Mouse (Mus musculus): ENCODE results near the gene Psrc1. TPM values are rescaled to one million over a fixed set of nuclear protein-coding genes. Genes with fewer than 3 reads are reported as not detected.
A peak's percentile ranks its signal among the peaks of the same experiment; 100 is the strongest.

The Psrc1 gene
- total RNA-seq, 4 experiments from 2014 or later = 1.6 to 4.8 (median 3.0) TPM

DNA sequence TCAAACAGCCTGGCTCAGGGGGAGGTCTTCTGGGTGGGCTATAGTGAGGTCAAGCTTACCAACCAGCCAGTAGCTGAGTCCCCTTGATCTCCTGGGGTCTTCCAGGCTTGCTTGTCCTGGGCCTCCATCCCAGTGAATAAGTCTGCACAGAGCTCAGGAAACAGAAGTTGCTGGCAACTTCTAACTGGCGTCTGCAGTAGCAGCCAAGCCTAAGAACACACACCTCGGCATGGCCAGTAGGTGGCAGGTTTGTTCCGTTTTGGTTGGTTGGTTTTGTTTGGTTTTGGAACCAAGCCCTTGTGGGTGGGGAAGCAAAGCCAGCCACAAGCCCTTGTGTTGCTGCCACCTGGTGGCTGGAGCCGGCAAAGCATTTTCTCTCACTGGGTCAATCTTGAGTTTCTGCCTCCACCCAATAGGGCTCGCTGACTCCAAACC is 5.5 kb downstream of the Psrc1 start:
- DNase-seq = peak; percentile 89

DNA sequence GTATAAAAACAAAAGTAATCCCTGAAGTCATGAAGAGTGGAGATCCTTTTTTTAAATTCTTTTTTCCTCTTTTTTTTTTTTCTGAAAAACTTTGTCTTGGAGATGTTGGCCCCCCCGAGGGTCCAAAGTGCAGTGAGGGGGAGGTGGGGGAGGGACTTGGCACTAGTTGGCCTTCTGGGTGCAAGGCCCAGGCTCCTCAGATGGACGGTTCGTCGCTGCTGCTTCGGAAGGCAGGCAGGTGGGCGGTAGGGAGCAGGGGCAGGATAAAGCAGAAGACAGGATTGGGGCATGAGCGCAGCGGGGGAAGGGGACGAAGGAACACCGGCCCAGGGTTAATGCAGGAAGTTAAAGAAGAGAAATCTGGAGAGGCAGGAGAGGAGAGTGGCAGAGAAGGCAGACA is 8.7 kb downstream of the Psrc1 start:
- no peak for DNase-seq

DNA sequence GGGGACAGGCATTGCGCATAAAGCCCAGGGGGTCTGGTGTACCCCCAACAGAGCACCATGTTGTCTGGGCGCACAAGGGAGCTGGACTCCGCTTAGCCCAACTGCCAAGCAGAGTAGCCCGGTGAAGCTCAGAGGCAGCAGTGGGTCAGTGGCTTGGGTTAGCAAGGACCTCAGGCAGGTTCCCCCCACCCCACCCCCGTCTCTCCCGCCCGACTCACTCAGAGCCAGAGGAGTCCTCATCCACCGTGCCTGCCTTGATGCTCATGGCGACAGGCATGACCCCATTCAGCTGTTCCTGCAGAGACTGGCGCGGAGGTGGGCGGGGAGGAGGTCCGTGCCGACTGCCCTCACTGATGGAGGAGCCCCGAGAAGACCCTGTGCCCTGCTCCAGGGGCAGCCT is 9.2 kb downstream of the Psrc1 start:
- DNase-seq = no peak

DNA sequence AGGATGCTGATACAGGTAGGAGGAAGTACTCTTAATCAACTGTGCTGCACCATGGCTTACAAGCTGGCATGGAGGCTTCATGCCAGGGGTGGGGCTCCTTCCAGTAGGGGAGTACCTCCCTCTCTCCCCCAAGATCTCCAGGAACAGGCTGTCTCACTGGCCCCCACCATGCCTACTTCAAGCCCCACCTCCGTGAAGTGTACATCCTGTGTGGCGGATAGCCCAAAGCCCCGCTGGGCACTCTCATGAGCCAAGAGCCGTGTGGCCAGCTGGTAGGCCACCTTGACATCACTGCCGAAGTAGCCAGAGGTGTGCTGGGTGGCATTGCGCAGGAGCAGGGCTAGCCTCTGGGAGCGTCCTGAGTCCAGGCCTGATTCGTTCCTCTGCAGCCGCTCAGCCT is 14.6 kb downstream of the Psrc1 start:
- no peak for DNase-seq

DNA sequence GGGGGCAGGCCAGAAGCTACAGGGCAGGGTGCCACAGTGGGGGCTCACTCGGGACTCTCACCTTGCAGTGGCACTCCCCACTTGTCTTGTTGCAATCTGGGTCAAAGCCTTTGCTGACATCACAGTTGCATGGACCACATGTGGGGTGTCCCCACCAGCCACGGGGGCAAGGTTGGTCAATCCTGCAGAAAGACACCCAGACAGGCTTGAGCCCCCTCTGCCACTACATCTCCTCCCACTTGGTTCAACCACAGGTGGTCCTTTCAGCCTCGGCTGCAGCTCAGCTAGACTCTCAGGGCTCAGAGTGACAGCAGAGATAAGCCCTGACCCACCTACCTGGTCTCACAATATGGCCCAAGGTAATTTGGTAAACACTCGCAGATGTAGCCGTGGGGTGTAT is 16.8 kb downstream of the Psrc1 start:
- no peak for DNase-seq

DNA sequence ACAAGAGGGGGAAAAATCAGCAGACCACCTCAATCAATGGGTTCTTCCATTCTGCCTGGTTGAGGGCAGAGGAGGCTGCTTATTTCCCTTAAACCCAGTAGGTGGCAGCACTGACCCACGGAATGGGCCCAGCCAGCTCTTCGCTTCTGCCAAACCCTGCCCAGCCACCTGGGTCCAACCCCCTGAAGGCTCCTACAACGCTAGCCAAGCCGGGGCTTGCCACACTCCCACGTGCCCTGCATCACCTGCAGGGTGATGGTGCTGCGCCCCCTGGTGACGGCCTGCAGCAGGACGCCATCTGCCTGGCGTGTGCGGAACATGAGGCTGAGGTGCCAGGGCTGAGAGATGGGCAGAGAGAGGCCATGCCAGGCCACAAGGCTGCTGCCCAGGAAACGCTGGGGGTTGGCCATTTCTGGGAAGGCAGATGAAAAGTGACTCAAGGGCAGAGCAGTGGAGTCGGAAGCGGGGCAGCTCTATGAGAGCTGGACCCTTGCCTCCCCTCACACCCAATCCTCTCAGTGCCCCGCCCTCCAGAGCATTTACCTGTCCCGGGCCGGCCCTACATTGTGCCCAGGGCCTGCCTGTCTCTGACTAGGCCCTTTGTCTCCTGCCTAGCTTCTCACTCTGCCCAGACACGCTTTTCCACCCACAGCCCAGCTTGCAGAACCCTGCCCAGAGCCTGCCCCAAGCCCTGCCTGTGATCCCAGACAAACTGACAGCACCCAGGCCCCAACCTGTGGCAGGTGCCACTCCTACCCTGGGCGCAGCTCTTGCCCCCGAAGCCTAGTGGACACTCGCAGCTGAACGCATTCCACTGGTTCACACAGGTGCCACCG is 18.3 kb downstream of the Psrc1 start:
- DNase-seq = peak; percentile 86

DNA sequence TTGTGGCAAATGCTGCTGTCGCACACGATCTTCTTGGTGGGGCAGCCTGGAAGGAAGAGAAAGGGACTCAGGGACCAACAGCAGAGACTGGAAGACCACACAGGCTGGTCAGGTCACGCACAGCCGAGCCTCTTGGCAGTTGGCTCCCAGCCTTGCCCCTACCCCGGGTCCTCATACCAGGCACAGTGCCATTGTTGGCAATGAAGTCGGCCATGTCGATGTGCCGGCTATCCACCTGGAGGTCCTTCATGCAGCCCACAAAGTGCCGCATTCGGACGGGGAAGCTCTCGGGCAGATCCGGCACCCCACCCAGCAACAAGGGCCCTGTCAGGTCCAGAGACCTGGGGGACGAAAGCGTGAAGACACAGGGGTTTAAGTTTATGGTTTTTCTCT is 18.9 kb downstream of the Psrc1 start:
- no peak for DNase-seq

DNA sequence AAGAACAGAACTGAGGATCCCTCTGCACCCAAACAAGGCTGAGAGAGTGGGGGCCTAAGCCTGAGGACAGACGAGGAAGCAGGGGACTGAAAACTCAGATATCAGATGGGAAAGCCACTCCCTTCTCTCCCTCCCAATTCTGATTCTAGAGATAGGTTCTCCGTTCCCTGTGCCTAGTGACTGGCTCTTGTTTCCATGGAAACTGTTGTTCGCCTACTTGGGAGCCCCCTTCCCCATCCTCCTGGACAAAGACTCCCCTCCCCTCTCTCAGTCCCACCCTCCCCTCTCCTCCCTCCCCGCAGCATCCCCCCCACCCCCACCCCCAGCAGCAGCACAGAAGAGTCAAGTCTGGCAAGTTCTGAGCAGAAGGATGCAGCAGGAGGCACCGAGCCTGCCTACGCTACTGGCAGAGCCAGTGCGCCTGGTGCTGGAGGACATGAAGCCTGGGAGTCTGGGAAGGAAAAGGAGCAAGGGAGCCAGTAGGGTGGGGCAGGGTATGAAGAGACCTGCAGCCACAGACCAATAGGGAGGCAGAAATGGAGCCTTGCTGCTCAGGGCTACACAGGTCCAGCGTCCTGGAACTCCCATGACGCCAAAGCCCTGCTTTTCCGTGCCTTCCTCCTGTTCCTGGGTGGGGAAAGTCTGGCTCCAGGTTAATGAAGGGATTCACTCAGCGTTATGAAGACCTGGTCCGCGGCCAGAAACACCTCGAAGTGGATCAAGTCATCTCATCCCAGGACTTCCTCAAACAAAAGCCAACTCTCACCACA is 22.1 kb downstream of the Psrc1 start:
- no peak for DNase-seq

DNA sequence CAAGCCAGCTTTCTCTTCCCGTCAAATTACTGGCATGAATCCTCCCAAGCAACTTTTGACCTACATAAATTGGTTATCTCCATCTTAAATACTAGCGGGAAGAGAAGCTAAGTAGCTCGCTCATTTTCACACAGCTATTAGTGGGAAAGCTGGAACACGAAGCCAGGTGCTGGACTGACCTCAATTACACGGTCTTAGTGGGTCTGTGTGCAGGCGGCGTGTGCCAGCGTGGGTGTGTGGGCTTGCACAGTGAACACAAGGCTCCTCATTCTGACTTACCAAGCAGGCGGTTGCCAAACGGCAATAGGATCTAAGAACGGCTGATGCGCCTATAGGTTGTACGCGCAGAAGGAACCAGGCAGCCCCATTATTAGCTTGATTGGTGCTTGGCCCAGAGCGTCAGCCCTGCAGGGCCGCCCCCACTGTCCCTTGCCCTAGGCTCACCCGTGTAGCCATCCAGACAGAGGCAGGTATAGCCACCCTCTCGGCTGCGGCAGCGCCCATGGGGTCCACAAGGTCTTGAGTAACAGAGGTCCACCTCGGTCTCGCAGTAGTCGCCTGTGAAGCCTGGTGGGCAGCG is 22.8 kb downstream of the Psrc1 start:
- no peak for DNase-seq

DNA sequence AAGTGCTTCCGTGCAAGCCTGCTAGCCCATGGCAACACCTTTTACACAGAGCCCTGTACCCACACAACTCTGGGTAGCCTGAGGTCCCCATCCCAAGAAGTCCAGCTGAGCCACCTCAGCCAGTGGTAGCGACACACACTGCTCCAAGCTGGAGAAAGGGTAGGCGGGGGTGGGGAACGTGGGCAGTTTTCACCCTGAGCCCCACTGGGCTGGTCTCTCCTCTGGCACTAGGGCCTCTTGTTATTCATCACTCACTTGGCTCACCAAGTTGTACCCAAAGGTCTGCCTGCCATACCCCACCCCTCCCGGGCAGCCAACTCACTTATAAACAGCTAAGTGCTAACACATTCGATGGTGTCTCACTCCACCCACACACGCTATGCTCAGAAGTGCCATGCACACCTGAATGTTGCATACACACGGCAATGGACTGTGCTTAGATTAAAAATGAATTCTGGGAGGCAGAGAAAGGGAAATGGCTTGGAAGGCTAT is 24.9 kb downstream of the Psrc1 start:
- no peak for DNase-seq

DNA sequence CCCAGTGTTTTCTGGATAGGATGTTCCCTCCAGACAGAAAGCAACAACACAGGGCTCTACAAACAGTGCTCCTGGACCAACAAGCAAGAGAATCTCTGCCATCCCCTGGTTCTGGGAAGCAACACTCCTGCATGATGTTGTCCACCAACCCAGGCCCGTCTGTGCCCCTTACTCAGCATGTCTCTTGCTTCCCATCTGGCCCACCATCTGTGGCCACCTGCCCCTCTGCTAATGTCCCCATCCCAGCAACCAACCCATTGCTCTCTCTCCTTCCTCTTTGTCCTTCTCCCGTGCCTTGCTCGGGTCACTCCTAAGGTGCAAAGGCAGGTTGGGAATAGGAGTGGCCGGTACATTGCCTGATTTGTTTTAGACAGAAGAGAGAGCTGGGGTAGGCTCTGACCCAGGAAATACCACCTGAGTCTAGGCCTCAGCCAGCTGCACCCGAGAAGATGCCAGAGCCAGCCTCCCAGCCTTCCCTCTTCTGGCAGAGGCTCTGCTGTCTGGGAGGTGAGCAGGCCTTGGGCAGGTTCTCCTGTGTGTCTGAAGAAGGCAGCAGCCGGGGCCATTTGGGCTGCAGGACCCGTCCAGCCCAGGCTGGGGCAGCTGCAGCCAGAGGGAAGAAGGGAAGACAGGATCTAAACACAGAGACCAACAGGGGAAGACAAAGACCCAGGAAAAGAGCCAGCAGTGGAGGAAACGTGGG is 26.2 kb downstream of the Psrc1 start:
- DNase-seq = no peak

DNA sequence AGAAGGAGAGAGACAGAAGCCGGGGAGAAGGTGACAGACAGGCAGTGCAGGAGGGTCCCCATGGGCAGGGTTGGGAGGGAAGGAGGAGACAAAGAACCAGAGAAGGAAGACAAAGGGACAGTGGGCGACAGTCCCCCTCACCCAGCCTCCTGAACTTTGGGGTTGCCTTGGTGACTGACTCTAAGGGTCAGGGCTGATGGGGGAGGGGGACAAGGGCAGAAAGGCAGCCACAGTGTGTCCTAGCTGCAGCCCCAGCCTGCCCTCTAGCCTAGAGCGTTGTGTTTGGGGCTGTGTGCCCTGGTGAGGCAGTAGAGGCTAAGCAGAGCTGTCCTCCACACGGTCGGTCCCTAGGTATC is 26.7 kb downstream of the Psrc1 start:
- no peak for DNase-seq

DNA sequence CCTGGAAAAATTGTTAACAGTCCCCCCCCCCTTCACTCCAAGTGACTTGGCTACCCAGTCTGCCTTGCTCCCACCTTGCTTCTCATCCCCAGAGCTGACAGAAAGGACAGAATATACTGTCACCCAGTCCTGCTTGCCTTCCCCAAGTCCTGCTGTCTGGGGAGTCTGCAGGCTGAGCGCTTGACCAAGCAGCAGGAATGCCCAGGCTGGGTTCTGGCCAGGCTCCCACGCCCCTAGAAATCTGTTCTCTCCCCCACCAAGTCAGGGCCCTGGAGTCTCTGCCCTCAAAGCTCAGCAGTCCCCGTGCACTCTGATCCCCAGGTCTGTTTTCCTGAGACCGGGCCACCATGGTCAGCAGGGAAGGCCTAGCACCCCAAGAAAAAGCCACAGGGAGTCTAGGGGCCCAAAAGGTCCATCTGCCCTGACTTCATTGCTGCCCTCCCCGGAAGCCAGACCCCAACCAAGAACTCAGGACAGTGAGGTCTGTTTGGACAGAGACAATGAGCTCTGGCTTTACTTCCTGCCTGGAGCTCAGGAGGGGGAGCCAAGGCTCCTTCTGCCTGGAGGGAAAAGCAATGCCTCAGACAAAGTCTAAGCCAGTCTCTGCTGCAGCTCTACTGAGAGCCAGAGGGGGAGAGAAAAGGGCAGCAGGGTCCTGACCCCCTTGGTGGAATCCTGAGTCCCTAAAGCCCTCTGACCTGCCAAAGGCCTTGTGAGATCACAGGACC is 27.6 kb downstream of the Psrc1 start:
- DNase-seq = no peak

DNA sequence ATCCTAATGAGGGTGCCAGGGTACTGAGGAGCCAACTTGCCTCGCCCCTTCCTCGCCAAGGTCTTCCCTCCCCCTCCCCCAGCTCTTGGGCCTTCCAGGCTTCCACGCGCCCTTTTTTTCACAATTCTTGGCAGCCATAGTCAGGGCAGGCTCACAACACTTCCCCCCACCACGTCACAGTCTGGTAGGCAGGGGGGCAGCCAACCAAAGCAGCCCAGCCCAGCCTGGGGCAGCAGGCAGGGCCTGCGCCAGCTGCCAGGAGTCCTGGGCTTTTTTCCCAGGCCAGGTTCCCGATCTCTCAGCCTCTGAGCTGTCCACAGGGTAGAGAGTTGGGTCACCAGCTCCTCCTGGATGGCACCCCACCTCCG is 28.1 kb downstream of the Psrc1 start:
- no peak for DNase-seq

DNA sequence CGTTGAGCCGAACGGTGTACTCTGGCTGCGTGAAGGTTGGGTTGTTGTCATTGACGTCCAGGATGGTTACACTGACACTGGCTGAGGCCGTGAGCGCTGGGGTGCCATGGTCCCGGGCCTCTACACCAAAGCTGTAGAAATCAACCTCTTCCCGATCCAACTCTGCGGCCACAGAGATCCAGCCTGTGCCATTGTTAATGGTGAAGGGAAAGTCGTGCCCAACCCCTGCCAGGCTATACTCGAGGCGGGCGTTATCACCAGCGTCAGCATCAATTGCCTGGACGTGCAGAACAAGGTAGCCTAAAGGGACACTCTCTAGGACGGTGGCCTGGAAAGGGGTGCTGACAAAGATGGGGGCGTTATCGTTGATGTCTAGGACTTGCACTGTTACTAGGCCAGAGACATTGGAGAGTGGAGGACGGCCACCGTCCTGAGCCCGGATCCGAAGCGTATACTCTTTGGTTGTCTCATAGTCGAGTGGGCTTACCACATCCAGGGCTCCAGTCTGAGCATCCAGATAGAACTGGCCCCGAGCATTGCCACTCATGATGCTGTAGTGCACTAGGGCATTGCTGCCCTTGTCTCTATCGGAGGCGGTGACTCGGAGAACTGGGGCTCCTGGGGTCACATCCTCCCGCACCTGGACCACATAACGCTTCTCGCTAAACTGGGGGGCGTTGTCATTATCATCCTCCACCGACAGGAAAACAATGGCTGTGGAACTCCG is 30.2 kb downstream of the Psrc1 start:
- DNase-seq = no peak

DNA sequence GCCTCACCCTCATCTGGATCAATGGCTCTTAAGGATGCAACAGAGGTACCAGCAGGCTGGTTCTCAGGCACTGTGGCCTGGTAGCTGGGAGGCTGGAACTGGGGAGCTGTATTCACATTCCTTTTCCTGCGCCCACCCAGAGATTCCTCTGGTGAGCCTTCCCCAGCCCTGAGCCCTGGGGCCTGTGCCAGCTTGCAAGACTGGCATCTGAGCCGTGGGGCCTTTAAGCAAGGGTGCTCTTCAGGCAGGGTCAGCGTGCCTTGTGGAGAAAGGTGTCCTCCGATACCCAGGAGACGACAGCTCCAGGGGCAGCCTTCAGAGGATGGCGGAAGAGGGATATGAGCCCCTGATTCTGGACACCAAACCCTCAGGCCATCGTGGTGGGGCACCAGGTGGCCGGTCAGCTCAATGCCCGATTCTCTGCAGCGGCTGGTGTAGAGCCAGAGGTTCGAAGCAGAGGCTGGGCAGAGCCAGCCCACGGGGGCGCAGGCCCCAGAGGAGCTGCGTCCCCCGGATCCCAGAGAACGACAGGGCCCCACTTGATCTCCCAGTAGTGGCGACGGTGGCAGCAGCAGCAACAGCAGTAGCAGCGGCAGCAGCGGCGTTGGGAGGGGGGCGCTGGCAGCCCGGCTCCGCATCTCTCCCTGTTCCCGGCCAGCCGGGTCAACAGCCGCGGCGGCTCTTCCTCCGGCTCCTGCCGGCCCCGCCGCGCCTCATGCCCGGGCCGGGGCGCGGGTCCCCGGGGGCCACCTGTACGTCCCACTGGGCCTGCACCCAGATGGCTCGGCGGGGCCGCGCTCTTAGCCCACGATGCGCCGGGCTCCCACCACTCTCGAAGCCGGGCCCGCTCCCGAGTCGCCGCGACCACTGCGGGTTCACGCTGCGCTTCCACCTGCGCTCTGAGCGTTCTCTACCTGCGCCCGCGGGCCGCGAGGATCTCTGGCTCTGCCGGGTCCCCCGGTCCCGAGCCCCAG is 31.5 kb downstream of the Psrc1 start, which contains the start of gene Celsr2:
Gene Celsr2, minus strand, starts transcription at position 696 of the 974 bp plus-strand sequence.
- no peak for DNase-seq

DNA sequence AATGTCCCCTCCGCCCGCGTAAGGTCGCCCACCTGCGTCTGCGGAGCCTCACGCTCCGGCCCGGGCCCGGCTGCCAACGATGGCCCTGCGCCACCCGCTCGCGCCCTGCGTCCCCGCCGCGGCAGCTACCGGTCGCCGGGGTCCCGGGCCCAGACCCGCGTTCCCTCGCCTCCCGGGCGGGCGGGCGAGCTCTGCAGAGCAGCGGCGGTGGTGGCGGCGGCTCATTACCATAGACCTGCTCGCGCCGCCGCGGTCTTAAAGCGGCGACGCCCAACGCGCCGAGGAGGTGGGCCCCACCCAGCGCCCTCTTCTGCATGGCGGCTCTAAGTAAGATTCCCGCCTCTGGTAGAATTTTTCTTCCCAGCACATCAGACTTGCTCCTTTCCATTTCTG is 32.2 kb downstream of the Psrc1 start:
- DNase-seq = no peak

DNA sequence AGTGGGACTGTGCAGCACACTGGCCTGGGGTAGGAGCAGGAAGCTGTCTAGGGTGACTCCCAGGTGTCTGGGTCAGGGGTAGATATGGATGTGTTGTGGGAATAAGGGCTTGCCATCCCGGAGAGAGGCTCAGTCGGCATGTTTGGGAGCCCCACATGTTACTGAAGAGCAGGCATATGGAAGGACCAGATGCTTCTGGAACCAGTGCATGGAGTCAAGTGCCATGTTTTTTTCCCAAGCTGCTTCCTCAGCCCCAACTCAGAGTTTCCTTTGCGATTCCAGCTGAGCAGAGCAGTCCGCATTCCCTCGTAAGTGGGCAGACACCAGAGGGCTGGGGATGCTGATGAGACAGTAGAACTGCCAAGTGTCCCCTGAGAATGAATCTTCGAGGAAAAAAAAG is 39.4 kb downstream of the Psrc1 start:
- no peak for DNase-seq

DNA sequence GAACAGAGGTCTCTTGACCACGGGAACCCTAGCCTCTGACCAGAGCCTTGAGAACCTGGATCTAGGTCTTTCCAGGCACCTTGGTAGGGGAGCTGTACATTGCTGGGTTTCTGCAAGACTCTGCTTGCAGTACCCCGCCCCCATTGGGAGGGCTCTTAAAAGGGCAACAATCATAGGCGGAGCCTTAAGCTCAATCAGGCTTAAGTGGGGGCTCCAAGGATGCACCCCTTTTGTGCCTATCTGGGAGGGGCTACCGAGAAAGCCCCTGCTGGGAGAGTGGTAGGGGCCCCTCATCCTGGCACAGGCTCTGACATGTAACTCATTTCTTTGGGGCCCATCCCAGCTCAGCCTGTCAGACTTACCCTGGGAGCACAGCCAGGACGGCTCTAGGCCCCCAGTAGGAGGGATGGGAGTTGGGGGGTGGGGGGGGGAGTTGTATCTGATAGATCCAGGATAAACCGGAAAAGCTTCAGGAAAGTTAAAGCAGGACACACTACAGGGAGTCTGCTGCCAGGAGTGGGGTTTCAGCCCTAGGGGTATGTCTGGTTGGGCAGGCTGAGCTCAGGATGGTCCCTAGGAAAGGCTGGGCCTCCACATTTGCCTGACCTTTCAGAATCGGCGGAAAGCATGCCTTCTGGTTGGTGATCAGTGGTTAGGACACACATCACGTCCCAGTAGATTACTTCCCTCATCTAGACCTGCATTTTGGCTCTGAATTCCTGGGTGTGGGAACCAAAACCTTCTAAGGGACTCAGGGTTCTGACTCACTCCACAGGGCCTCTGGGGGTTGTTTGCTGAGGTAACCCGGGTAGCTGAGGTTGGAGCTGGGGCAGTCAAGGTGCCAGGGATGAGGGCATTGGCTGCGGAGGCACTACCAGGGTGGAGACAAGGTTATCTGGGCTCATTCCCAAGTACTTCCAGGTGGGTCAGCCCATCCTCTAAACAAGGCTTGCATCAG is 40.5 kb downstream of the Psrc1 start:
- no peak for DNase-seq

Measured in adrenal gland, adult 8-10 months (tissue).